Mouse (Mus musculus) limb, embryonic 15.5 days (tissue): ENCODE results near the gene Olfr561. TPM values are rescaled to one million over a fixed set of nuclear protein-coding genes. Genes with fewer than 3 reads are reported as not detected.

Experiments used
- ATAC-seq: fragments of 200-750 bp; cut with Nextera tagmentation; 2 replicates; pipeline ENCODE4 v1.8.0; 2017; ENCODE audit warnings: low read depth, moderate TSS enrichment; ENCODE audit not compliant: insufficient number of reproducible peaks, low FRiP score, low TSS enrichment
- H3K27ac ChIP-seq: fragments of 300-500 bp; sonication (generic); 2 replicates; pipeline ENCODE4 v1.5.1; 2015; ENCODE audit warnings: moderate library complexity, mild to moderate bottlenecking, inconsistent platforms
- H3K27me3 ChIP-seq: fragments of 300-500 bp; sonication (generic); 2 replicates; pipeline ENCODE4 v1.6.1; 2015; ENCODE audit warnings: inconsistent platforms
- H3K36me3 ChIP-seq: fragments of 300-500 bp; sonication (generic); 2 replicates; pipeline ENCODE4 v1.6.1; 2015; ENCODE audit warnings: inconsistent platforms
- H3K4me1 ChIP-seq: fragments of 300-500 bp; sonication (generic); 2 replicates; pipeline ENCODE4 v1.6.1; 2015; ENCODE audit warnings: inconsistent platforms
- H3K4me2 ChIP-seq: fragments of 300-500 bp; sonication (generic); 2 replicates; pipeline ENCODE4 v1.6.1; 2015; ENCODE audit warnings: mild to moderate bottlenecking, inconsistent platforms
- H3K4me3 ChIP-seq: fragments of 300-500 bp; sonication (generic); 2 replicates; pipeline ENCODE4 v1.5.1; 2015; ENCODE audit warnings: mild to moderate bottlenecking, inconsistent platforms
- H3K9ac ChIP-seq: fragments of 300-500 bp; sonication (generic); 2 replicates; pipeline ENCODE4 v1.6.1; 2015; ENCODE audit warnings: inconsistent platforms
- H3K9me3 ChIP-seq: fragments of 300-500 bp; sonication (generic); 2 replicates; pipeline ENCODE4 v1.6.1; 2016; ENCODE audit warnings: inconsistent platforms
- WGBS: fragments of 180-500 bp; shearing (Covaris S2); methylation state at CpG from one replicate; pipeline ENCODE4 v1.1.7; 2015; 5-methylcytosine and 5-hydroxymethylcytosine counted together
- polyA plus RNA-seq: library from polyadenylated mRNA; unstranded; fragments of >200 nt; fragmentation: Nextera tagmentation; extraction: Ambion mirVana; gene quantifications from 2 replicates; pipeline ENCODE4 v1.2.1, GENCODE M21; 2015

The Olfr561 gene
- not detected in 2 replicates for polyA plus RNA-seq

DNA sequence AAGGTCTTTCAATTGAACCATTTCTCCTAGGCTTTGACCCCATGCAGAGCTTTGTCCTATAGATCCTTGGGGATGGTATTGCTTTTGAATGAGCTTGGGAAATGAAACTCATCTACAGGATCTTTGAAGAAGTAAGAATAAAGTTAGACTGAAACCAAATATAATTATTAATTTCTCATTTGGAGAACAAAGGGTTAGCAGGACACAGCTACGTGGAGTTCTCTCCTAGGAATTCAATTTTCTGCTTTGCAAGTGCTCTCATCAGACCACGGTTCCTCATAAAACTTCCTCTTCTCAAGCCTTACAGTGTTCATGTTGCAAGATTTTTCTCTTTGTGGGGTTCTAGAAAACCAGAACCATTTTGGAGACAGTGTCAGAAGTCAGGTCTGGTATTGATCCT is at the start of gene Olfr561:
TSS of gene Olfr561 (plus strand) at position 301 of the 400 bp plus-strand sequence.
- no peaks in the 10 kb centered on the region for H3K9me3 ChIP-seq
- H3K4me3 ChIP-seq = no peak within 1 kb of the TSS
- ATAC-seq = no peak
- H3K36me3 ChIP-seq = no peaks in the 10 kb centered on the region
- no peak within 1 kb of the TSS for H3K4me2 ChIP-seq
- H3K9ac ChIP-seq = no peak within 1 kb of the TSS
- H3K27ac ChIP-seq = no peak within 1 kb of the TSS
- no peaks in the 10 kb centered on the region for H3K27me3 ChIP-seq
- WGBS = 79% methylated on average over 2 of the region's 2 CpGs
- H3K4me1 ChIP-seq = no peaks in the 10 kb centered on the region

DNA sequence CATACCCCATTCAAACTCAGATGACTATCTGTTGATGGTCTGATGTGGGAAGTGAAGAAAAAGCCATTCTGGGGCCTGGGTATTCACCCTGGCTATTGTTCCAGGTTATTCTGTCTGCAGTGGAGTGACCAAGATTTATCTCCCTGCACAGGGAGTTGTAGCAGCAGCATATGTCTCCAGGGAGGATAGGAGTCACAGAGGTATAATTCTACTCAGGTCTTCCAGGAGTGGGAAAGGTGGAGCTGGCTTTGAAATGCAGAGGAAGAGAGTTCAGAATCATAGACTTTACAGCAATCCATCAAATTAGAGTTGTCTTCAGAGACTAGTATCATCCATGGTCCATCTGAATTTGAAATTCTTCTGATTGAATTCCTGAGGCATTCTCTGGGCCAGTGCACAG is 43.6 kb upstream of the Olfr561 start, which contains the start of gene Olfr559:
TSS of gene Olfr559 (minus strand) at position 101 of the 400 bp plus-strand sequence.
- Histone ChIP-seq H3K36me3 (no peaks in the 10 kb centered on the region), H3K27me3 (no peaks in the 10 kb centered on the region), H3K9ac (no peak within 1 kb of the TSS), H3K4me3 (no peak within 1 kb of the TSS), H3K27ac (no peak within 1 kb of the TSS), H3K9me3 (no peaks in the 10 kb centered on the region), H3K4me2 (no peak within 1 kb of the TSS), H3K4me1 (no peaks in the 10 kb centered on the region)
- ATAC-seq = no peak

DNA sequence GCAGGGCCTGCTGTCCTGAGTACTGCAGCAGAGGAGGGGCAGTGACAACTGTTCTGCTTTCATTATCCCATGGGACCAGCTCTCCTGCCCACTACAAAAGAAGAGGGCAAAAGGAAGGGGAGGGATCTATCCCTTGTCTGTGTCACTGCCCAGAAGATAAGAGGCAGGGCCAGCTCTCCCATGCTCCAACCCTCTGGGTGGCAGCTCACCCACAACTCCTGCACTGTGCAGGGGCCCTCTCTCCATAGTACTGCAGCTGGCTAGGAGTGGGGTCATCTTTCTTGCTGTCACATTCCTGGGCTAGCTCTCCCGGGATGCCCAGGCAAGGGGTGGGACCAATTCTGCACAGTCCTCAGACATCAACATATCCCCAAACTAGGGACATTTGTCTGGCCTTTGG is 37.2 kb upstream of the Olfr561 start:
- no peaks in the 10 kb centered on the region for H3K9me3 ChIP-seq
- WGBS = 35% methylated on average over 1 of the region's 1 CpGs
- H3K27me3 ChIP-seq = no peaks in the 10 kb centered on the region
- no peak overlapping the region for H3K27ac ChIP-seq
- H3K36me3 ChIP-seq = no peaks in the 10 kb centered on the region
- ATAC-seq = no peak
- H3K4me2 ChIP-seq = no peak overlapping the region
- no peak overlapping the region for H3K4me3 ChIP-seq
- no peaks in the 10 kb centered on the region for H3K4me1 ChIP-seq
- no peak overlapping the region for H3K9ac ChIP-seq

DNA sequence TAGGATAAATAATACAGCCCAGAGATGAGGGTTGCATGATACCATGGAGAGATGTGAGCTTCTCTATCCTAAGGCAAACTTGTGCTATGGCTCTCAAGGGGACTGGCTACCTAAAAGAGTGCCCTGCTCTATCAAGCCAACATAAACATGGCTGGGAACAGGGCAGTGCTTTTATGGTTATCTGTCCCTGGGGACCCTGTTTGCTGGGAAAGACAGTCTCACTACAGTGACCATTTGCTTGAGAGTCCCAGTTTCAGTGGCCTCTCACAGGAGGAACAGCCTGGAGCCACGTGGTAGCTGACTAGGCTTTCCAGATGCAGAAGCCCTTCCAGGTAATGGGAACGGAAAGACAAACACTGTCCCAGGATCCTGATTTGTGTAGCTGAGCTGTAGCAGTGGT is 33.3 kb upstream of the Olfr561 start:
- no peak overlapping the region for H3K27ac ChIP-seq
- no peak overlapping the region for H3K4me2 ChIP-seq
- 38% methylated on average over 2 of the region's 2 CpGs for WGBS
- H3K9me3 ChIP-seq = no peaks in the 10 kb centered on the region
- H3K4me1 ChIP-seq = no peaks in the 10 kb centered on the region
- H3K9ac ChIP-seq = no peak overlapping the region
- no peaks in the 10 kb centered on the region for H3K27me3 ChIP-seq
- ATAC-seq = no peak
- H3K36me3 ChIP-seq = no peaks in the 10 kb centered on the region
- H3K4me3 ChIP-seq = no peak overlapping the region

DNA sequence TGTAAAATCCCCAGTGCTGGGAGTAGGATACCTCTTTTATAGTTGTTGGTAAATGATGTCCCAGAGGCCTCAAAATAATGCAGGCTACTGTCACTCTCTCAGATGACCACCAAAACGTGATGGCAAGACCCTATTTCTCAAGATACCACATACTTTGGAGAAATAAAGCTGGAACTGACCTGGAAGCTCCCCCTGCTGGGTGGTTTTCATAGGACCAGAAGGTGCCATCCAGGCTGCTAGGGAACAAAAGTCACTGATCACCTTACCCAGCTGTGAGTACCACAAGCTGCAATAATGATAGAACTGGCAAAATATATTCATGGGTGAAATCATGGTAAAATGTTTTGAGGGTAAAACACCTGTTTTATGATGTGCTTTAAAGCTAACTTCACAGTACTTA is 18.9 kb upstream of the Olfr561 start:
- H3K27ac ChIP-seq = no peak overlapping the region
- no peak for ATAC-seq
- no peaks in the 10 kb centered on the region for H3K4me1 ChIP-seq
- H3K9ac ChIP-seq = no peak overlapping the region
- H3K36me3 ChIP-seq = no peaks in the 10 kb centered on the region
- no peak overlapping the region for H3K4me2 ChIP-seq
- no peaks in the 10 kb centered on the region for H3K27me3 ChIP-seq
- 18% methylated on average over 1 of the region's 1 CpGs for WGBS
- H3K9me3 ChIP-seq = no peaks in the 10 kb centered on the region
- no peak overlapping the region for H3K4me3 ChIP-seq

DNA sequence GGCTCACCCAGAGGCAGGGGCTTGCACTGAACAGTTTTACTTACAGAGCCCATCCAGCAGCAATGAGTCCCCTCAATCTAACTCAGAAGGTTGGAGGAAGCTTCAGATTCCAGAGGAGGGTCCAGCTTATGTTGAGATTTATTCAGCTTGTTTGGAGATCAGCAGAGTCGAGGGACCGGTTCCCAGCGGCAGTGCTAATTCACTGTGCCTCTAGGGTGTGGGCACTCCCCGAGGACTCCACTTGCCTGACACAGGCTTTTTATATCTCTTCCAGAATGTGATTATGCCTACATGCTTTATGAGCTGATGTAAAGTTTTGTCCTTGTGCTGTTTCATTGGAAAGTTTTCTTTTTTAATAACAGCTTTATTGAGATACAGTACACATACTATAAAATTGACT is 11.8 kb upstream of the Olfr561 start, which contains the start of the genes Olfr560 and Olfr78:
TSS of gene Olfr560 (minus strand) at position 101 of the 400 bp plus-strand sequence.
TSS of gene Olfr78 (minus strand) at position 206 of the 400 bp plus-strand sequence.
- no peak within 1 kb of the TSS for H3K4me3 ChIP-seq
- no peak for ATAC-seq
- H3K4me2 ChIP-seq = no peak within 1 kb of the TSS
- no peaks in the 10 kb centered on the region for H3K36me3 ChIP-seq
- no peak within 1 kb of the TSS for H3K27ac ChIP-seq
- no peak within 1 kb of the TSS for H3K9ac ChIP-seq
- H3K4me1 ChIP-seq = no peaks in the 10 kb centered on the region
- no peaks in the 10 kb centered on the region for H3K27me3 ChIP-seq
- H3K9me3 ChIP-seq = no peaks in the 10 kb centered on the region
- WGBS = 59% methylated on average over 4 of the region's 4 CpGs

DNA sequence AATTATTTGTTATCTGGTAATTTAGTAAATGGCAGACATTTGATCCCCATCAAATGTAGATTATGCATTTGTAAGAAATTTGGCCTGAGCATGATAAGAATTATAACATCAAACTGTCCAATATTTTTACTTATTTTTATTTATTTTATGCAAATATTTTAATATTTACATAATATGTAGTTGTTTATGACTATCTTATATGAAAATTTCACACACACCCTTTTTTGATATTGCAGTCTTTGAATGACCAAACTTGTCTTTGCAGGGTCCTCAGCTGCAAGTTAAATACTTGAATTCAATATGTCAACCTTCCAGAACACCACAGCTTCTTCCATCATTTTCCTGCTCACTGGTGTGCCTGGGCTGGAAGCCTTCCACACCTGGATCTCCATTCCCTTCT is 32.2 kb downstream of the Olfr561 start, which contains the start of gene Olfr564:
TSS of gene Olfr564 (plus strand) at position 301 of the 400 bp plus-strand sequence.
- no peak for ATAC-seq

More for the DNA sequence above, 32.2 kb downstream of the Olfr561 start, which contains the start of gene Olfr564:
- Histone ChIP-seq H3K4me3 (no peak within 1 kb of the TSS), H3K27ac (no peak within 1 kb of the TSS), H3K36me3 (no peaks in the 10 kb centered on the region), H3K27me3 (no peaks in the 10 kb centered on the region), H3K9me3 (no peaks in the 10 kb centered on the region), H3K4me1 (no peaks in the 10 kb centered on the region), H3K4me2 (no peak within 1 kb of the TSS), H3K9ac (no peak within 1 kb of the TSS)

Other genes with a start within 250 kb of the Olfr561 start
- gene Olfr547, start 236.5 kb upstream of the Olfr561 start, polyA plus RNA-seq = not detected in 2 replicates
- gene Olfr548-ps1, start 230.3 kb upstream of the Olfr561 start, polyA plus RNA-seq = not detected in 2 replicates
- gene Olfr549, start 221.4 kb upstream of the Olfr561 start, polyA plus RNA-seq = not detected in 2 replicates
- 0.49 and 0.97 TPM in 2 replicates for gene Trim21, start 205.7 kb upstream of the Olfr561 start, polyA plus RNA-seq
- 0.05 TPM in 1 of 2 replicates, not detected in the other for gene Olfr550, start 199.8 kb upstream of the Olfr561 start, polyA plus RNA-seq
- gene Olfr551, start 179.3 kb upstream of the Olfr561 start, polyA plus RNA-seq = not detected in 2 replicates
- gene Olfr552, start 173.5 kb upstream of the Olfr561 start, polyA plus RNA-seq = not detected in 2 replicates
- gene Olfr553, start 153.0 kb upstream of the Olfr561 start, polyA plus RNA-seq = not detected in 2 replicates
- gene Olfr554, start 132.8 kb upstream of the Olfr561 start, polyA plus RNA-seq = not detected in 2 replicates
- not detected in 2 replicates for gene Olfr555, start 112.4 kb upstream of the Olfr561 start, polyA plus RNA-seq
- gene Olfr556, start 106.3 kb upstream of the Olfr561 start, polyA plus RNA-seq = not detected in 2 replicates
- 13.6 and 14.3 TPM in 2 replicates for gene Trim68, start 83.9 kb upstream of the Olfr561 start, polyA plus RNA-seq
- not detected in 2 replicates for gene Olfr557, start 75.3 kb upstream of the Olfr561 start, polyA plus RNA-seq
- 1.1 and 1.8 TPM in 2 replicates for gene Olfr558, start 69.0 kb upstream of the Olfr561 start, polyA plus RNA-seq
- not detected in 2 replicates for gene Olfr33, start 52.2 kb upstream of the Olfr561 start, polyA plus RNA-seq
- not detected in 2 replicates for gene Olfr559, start 43.7 kb upstream of the Olfr561 start, polyA plus RNA-seq
- not detected in 2 replicates for gene Olfr560, start 11.9 kb upstream of the Olfr561 start, polyA plus RNA-seq
- gene Olfr78, start 11.8 kb upstream of the Olfr561 start, polyA plus RNA-seq = 0.22 and 0.34 TPM in 2 replicates
- gene Olfr564, start 32.3 kb downstream of the Olfr561 start, polyA plus RNA-seq = not detected in 2 replicates
- not detected in 2 replicates for gene Olfr566, start 87.5 kb downstream of the Olfr561 start, polyA plus RNA-seq
- not detected in 2 replicates for gene Olfr568, start 105.9 kb downstream of the Olfr561 start, polyA plus RNA-seq
- gene Olfr569, start 119.7 kb downstream of the Olfr561 start, polyA plus RNA-seq = not detected in 2 replicates
- gene Olfr570, start 123.4 kb downstream of the Olfr561 start, polyA plus RNA-seq = not detected in 2 replicates
- not detected in 2 replicates for gene Olfr571, start 146.3 kb downstream of the Olfr561 start, polyA plus RNA-seq
- gene Olfr572, start 153.2 kb downstream of the Olfr561 start, polyA plus RNA-seq = not detected in 2 replicates
- gene Olfr573-ps1, start 171.4 kb downstream of the Olfr561 start, polyA plus RNA-seq = not detected in 2 replicates
- not detected in 2 replicates for gene Olfr574, start 177.2 kb downstream of the Olfr561 start, polyA plus RNA-seq
- not detected in 2 replicates for gene Olfr575, start 187.6 kb downstream of the Olfr561 start, polyA plus RNA-seq
- gene Olfr576, start 191.4 kb downstream of the Olfr561 start, polyA plus RNA-seq = not detected in 2 replicates
- gene Olfr577, start 204.7 kb downstream of the Olfr561 start, polyA plus RNA-seq = not detected in 2 replicates
- gene Olfr578, start 218.1 kb downstream of the Olfr561 start, polyA plus RNA-seq = not detected in 2 replicates